Mouse (Mus musculus) forebrain, embryonic 11.5 days (tissue): ENCODE data around the gene Smco2. TPM values are rescaled to one million over a fixed set of nuclear protein-coding genes. Genes with fewer than 3 reads are reported as not detected.

Experiments used
- ATAC-seq: fragments of 200-750 bp; cut with Nextera tagmentation; replicated peaks from 2 replicates; pipeline ENCODE4 v1.8.0; 2017; ENCODE audit warnings: moderate TSS enrichment; ENCODE audit not compliant: low FRiP score
- DNase-seq: peaks from one replicate; pipeline ENCODE4 v3.0.0-alpha.2; 2017; ENCODE audit warnings: low spot score
- H3K27ac ChIP-seq: fragments of 300-500 bp; sonication (generic); 2 replicates; pipeline ENCODE4 v1.5.1; 2014; ENCODE audit warnings: low read depth, low read length
- H3K27me3 ChIP-seq: fragments of 300-500 bp; sonication (generic); 2 replicates; pipeline ENCODE4 v1.6.1; 2014; ENCODE audit warnings: mild to moderate bottlenecking, low read length, mixed read lengths; ENCODE audit not compliant: control insufficient read depth, insufficient read depth
- H3K36me3 ChIP-seq: fragments of 300-500 bp; sonication (generic); 2 replicates; pipeline ENCODE4 v1.6.1; 2014; ENCODE audit warnings: mild to moderate bottlenecking, low read length, moderate library complexity, mixed read lengths; ENCODE audit not compliant: control insufficient read depth, insufficient read depth
- H3K4me1 ChIP-seq: fragments of 300-500 bp; sonication (generic); replicated peaks from 2 replicates; pipeline ENCODE4 v1.6.1; 2014; ENCODE audit warnings: low read length, mixed read lengths; ENCODE audit not compliant: control insufficient read depth, insufficient read depth
- H3K4me2 ChIP-seq: fragments of 300-500 bp; sonication (generic); 2 replicates; pipeline ENCODE4 v1.6.1; 2014; ENCODE audit warnings: low read depth, mild to moderate bottlenecking, low read length, moderate library complexity, mixed read lengths; ENCODE audit not compliant: severe bottlenecking
- H3K4me3 ChIP-seq: fragments of 300-500 bp; sonication (generic); 2 replicates; pipeline ENCODE4 v1.5.1; 2014; ENCODE audit warnings: low read depth, low read length
- H3K9ac ChIP-seq: fragments of 300-500 bp; sonication (generic); 2 replicates; pipeline ENCODE4 v1.6.1; 2014; ENCODE audit warnings: low read length
- H3K9me3 ChIP-seq: fragments of 300-500 bp; sonication (generic); 2 replicates; pipeline ENCODE4 v1.6.1; 2016; ENCODE audit warnings: low read length, mixed read lengths; ENCODE audit not compliant: control insufficient read depth
- WGBS: fragments of 180-500 bp; shearing (Covaris S2); extraction: QIAGEN DNeasy Blood & Tissue Kit; methylation state at CpG from one replicate; pipeline ENCODE4 v1.1.7; 2014; 5-methylcytosine and 5-hydroxymethylcytosine counted together
- polyA plus RNA-seq: library from polyadenylated mRNA; unstranded; fragments of >200 nt; fragmentation: Nextera tagmentation; extraction: Ambion mirVana; gene quantifications from 2 replicates; pipeline ENCODE4 v1.2.1, GENCODE M21; 2014

The Smco2 gene
- polyA plus RNA-seq, 1 experiment from 2014 or later = not detected

- Histone ChIP-seq H3K9me3 (no peaks in the 10 kb centered on the region), H3K4me3 (no peak overlapping the region), H3K36me3 (no peaks in the 10 kb centered on the region), H3K9ac (no peak overlapping the region), H3K27me3 (no peaks in the 10 kb centered on the region), H3K4me1 (peaks cover 2% of the 10 kb centered on the region; the same call in 1 of the 2 replicates), H3K27ac (no peak overlapping the region), H3K4me2 (no peak overlapping the region)
- WGBS = 92% methylated on average over 2 of the region's 2 CpGs
- no peak for ATAC-seq
- DNase-seq = no peak
Observed at GRCm38 (mm10) chr6:146893890-146894289, 44.0 kb downstream of the Smco2 start.

- Histone ChIP-seq H3K4me1 (no peaks in the 10 kb centered on the region), H3K9ac (no peak overlapping the region), H3K4me3 (no peak overlapping the region), H3K9me3 (no peaks in the 10 kb centered on the region), H3K4me2 (no peak overlapping the region), H3K27me3 (no peaks in the 10 kb centered on the region), H3K27ac (no peak overlapping the region), H3K36me3 (no peaks in the 10 kb centered on the region)
- WGBS = 84% methylated on average over 6 of the region's 6 CpGs
- ATAC-seq = no peak
- no peak for DNase-seq
Observed at GRCm38 (mm10) chr6:146898709-146899108, 48.8 kb downstream of the Smco2 start.

GRCm38 (mm10) chr6:146899647-146900046 is 49.7 kb downstream of the Smco2 start:
- DNase-seq (no peak), ATAC-seq (no peak)
- Histone ChIP-seq H3K9ac (no peak overlapping the region), H3K27ac (no peak overlapping the region), H3K36me3 (no peaks in the 10 kb centered on the region), H3K4me1 (no peaks in the 10 kb centered on the region), H3K9me3 (no peaks in the 10 kb centered on the region), H3K4me3 (no peak overlapping the region), H3K4me2 (no peak overlapping the region), H3K27me3 (no peaks in the 10 kb centered on the region)
- WGBS = 90% methylated on average over 2 of the region's 2 CpGs

- H3K9ac ChIP-seq = no peak overlapping the region
- WGBS = 91% methylated on average over 4 of the region's 4 CpGs
- no peak overlapping the region for H3K4me2 ChIP-seq
- no peaks in the 10 kb centered on the region for H3K9me3 ChIP-seq
- no peaks in the 10 kb centered on the region for H3K27me3 ChIP-seq
- no peak overlapping the region for H3K27ac ChIP-seq
- ATAC-seq = no peak
- no peaks in the 10 kb centered on the region for H3K4me1 ChIP-seq
- no peak for DNase-seq
- no peak overlapping the region for H3K4me3 ChIP-seq
- no peaks in the 10 kb centered on the region for H3K36me3 ChIP-seq
Observed at GRCm38 (mm10) chr6:146901929-146902328, 52.0 kb downstream of the Smco2 start.

- ATAC-seq (no peak), DNase-seq (no peak)
- Histone ChIP-seq H3K36me3 (no peaks in the 10 kb centered on the region), H3K4me2 (no peak overlapping the region), H3K4me1 (no peaks in the 10 kb centered on the region), H3K4me3 (no peak overlapping the region), H3K27ac (no peak overlapping the region), H3K9ac (no peak overlapping the region), H3K9me3 (no peaks in the 10 kb centered on the region), H3K27me3 (no peaks in the 10 kb centered on the region)
- WGBS = 87% methylated on average over 2 of the region's 2 CpGs
Observed at GRCm38 (mm10) chr6:146903632-146904031, 53.7 kb downstream of the Smco2 start.

GRCm38 (mm10) chr6:146904707-146905106 is 54.8 kb downstream of the Smco2 start:
- Histone ChIP-seq H3K9ac (no peak overlapping the region), H3K27ac (no peak overlapping the region), H3K4me3 (no peak overlapping the region), H3K36me3 (no peaks in the 10 kb centered on the region), H3K4me2 (no peak overlapping the region), H3K4me1 (no peaks in the 10 kb centered on the region), H3K9me3 (no peaks in the 10 kb centered on the region), H3K27me3 (no peaks in the 10 kb centered on the region)
- ATAC-seq (no peak), DNase-seq (no peak)
- WGBS = 86% methylated on average over 3 of the region's 3 CpGs

- ATAC-seq = no peak
- Histone ChIP-seq H3K36me3 (no peaks in the 10 kb centered on the region), H3K4me2 (no peak overlapping the region), H3K27ac (no peak overlapping the region), H3K9ac (no peak overlapping the region), H3K4me3 (no peak overlapping the region), H3K4me1 (no peaks in the 10 kb centered on the region), H3K9me3 (no peaks in the 10 kb centered on the region), H3K27me3 (no peaks in the 10 kb centered on the region)
- 89% methylated on average over 3 of the region's 3 CpGs for WGBS
- DNase-seq = no peak
Observed at GRCm38 (mm10) chr6:146906000-146906786, 56.3 kb downstream of the Smco2 start.

GRCm38 (mm10) chr6:146907061-146907794 is 57.3 kb downstream of the Smco2 start:
- Histone ChIP-seq H3K4me1 (no peaks in the 10 kb centered on the region), H3K27ac (no peak overlapping the region), H3K27me3 (no peaks in the 10 kb centered on the region), H3K4me2 (no peak overlapping the region), H3K9me3 (no peaks in the 10 kb centered on the region), H3K4me3 (no peak overlapping the region), H3K36me3 (no peaks in the 10 kb centered on the region), H3K9ac (no peak overlapping the region)
- no peak for DNase-seq
- no peak for ATAC-seq
- WGBS = 82% methylated on average over 5 of the region's 5 CpGs
